Mouse (Mus musculus): ENCODE data around the gene Mmp25. TPM values are rescaled to one million over a fixed set of nuclear protein-coding genes. Genes with fewer than 3 reads are reported as not detected.

Mmp25 gene
- total RNA-seq (2014; rRNA removed) (0.65 and 1.2 TPM in 2 replicates), polyA plus RNA-seq (2015; fragmentation: Nextera tagmentation; extraction: Ambion mirVana) (1.2 and 1.3 TPM in 2 replicates)

- peak within 1 kb of the TSS; percentile 37; the same call in 1 of the 2 replicates for H3K9ac ChIP-seq (replicated peaks; ENCODE audit: low read length)
- no peak for DNase-seq (ENCODE audit: low spot score)
- H3K4me2 ChIP-seq (ENCODE audit: low read depth, low read length), result peak within 1 kb of the TSS; percentile 69
- H3K4me3 ChIP-seq (ENCODE audit: low read length), result peak within 1 kb of the TSS; percentile 43
- TF ChIP-seq CTCF (IDR thresholded peaks at IDR 0.05; ENCODE audit: low read depth), result no peak
- H3K27me3 ChIP-seq (ENCODE audit: insufficient read depth, low read length), result peaks cover 13% of the 10 kb centered on the region; the same call in 1 of the 2 replicates
- 1% methylated on average over 58 of the region's 58 CpGs for WGBS
- H3K9me3 ChIP-seq (ENCODE audit: low read length), result no peaks in the 10 kb centered on the region
- peaks cover 4% of the 10 kb centered on the region; the same call in 1 of the 2 replicates for H3K4me1 ChIP-seq (ENCODE audit: insufficient read depth, low read length)
- H3K36me3 ChIP-seq (ENCODE audit: insufficient read depth, low read length), result no peaks in the 10 kb centered on the region
- no peak within 1 kb of the TSS for H3K27ac ChIP-seq
- ATAC-seq, result no peak
Observed at GRCm38 (mm10) chr17:23644613-23645495, at the start of gene Mmp25. TSS of gene Mmp25 (minus strand) at chr17:23645277.

- 81% methylated on average over 1 of the region's 1 CpGs for WGBS
- TF ChIP-seq CTCF (IDR thresholded peaks at IDR 0.05; ENCODE audit: low read depth), result no peak
- no peak overlapping the region for H3K27ac ChIP-seq
- H3K4me2 ChIP-seq (ENCODE audit: low read depth, low read length), result no peak overlapping the region
- H3K27me3 ChIP-seq (ENCODE audit: insufficient read depth, low read length), result 0 out of 2 replicates have a peak, but pooled peaks cover 3% of the 10 kb centered on the region
- H3K4me1 ChIP-seq (ENCODE audit: insufficient read depth, low read length), result no peaks in the 10 kb centered on the region
- no peaks in the 10 kb centered on the region for H3K36me3 ChIP-seq (ENCODE audit: insufficient read depth, low read length)
- H3K9ac ChIP-seq (replicated peaks; ENCODE audit: low read length), result no peak overlapping the region
- H3K9me3 ChIP-seq (ENCODE audit: low read length), result no peaks in the 10 kb centered on the region
- H3K4me3 ChIP-seq (ENCODE audit: low read length), result no peak overlapping the region
- ATAC-seq (no peak), DNase-seq (ENCODE audit: low spot score) (no peak)
Observed at GRCm38 (mm10) chr17:23694491-23694890, 49.4 kb upstream of the Mmp25 start.

- Histone ChIP-seq H3K36me3 (ENCODE audit: insufficient read depth, low read length) (no peaks in the 10 kb centered on the region), H3K27me3 (ENCODE audit: insufficient read depth, low read length) (peaks cover 51% of the 10 kb centered on the region)
- ATAC-seq, result no peak
Observed at GRCm38 (mm10) chr17:23683856-23684672, 39.0 kb upstream of the Mmp25 start, which contains the start of gene Cldn9. TSS of gene Cldn9 (minus strand) at chr17:23684026.

GRCm38 (mm10) chr17:23683226-23683625 is 38.1 kb upstream of the Mmp25 start:
- Histone ChIP-seq H3K4me3 (ENCODE audit: low read length) (no peak overlapping the region), H3K9ac (replicated peaks; ENCODE audit: low read length) (no peak overlapping the region), H3K4me2 (ENCODE audit: low read depth, low read length) (no peak overlapping the region), H3K4me1 (ENCODE audit: insufficient read depth, low read length) (no peaks in the 10 kb centered on the region), H3K9me3 (ENCODE audit: low read length) (no peaks in the 10 kb centered on the region), H3K36me3 (ENCODE audit: insufficient read depth, low read length) (no peaks in the 10 kb centered on the region), H3K27me3 (ENCODE audit: insufficient read depth, low read length) (peaks cover 59% of the 10 kb centered on the region), H3K27ac (no peak overlapping the region)
- no peak for TF ChIP-seq CTCF (IDR thresholded peaks at IDR 0.05; ENCODE audit: low read depth)
- DNase-seq (ENCODE audit: low spot score) (no peak), ATAC-seq (no peak)
- 23% methylated on average over 15 of the region's 15 CpGs for WGBS

More at GRCm38 (mm10) chr17:23683856-23684672, 39.0 kb upstream of the Mmp25 start, which contains the start of gene Cldn9:
- WGBS, result 23% methylated on average over 15 of the region's 15 CpGs
- Histone ChIP-seq H3K4me1 (ENCODE audit: insufficient read depth, low read length) (no peaks in the 10 kb centered on the region), H3K4me2 (ENCODE audit: low read depth, low read length) (no peak within 1 kb of the TSS), H3K4me3 (ENCODE audit: low read length) (no peak within 1 kb of the TSS), H3K27ac (no peak within 1 kb of the TSS), H3K9me3 (ENCODE audit: low read length) (no peaks in the 10 kb centered on the region), H3K9ac (replicated peaks; ENCODE audit: low read length) (no peak within 1 kb of the TSS)
- TF ChIP-seq CTCF (IDR thresholded peaks at IDR 0.05; ENCODE audit: low read depth), result no peak
- DNase-seq (ENCODE audit: low spot score), result no peak

- no peak for DNase-seq (ENCODE audit: low spot score)
- peaks cover 59% of the 10 kb centered on the region for H3K27me3 ChIP-seq (ENCODE audit: insufficient read depth, low read length)
- no peak for TF ChIP-seq CTCF (IDR thresholded peaks at IDR 0.05; ENCODE audit: low read depth)
- H3K4me2 ChIP-seq (ENCODE audit: low read depth, low read length), result no peak overlapping the region
- H3K27ac ChIP-seq, result no peak overlapping the region
- no peak overlapping the region for H3K9ac ChIP-seq (replicated peaks; ENCODE audit: low read length)
- H3K9me3 ChIP-seq (ENCODE audit: low read length), result no peaks in the 10 kb centered on the region
- no peaks in the 10 kb centered on the region for H3K36me3 ChIP-seq (ENCODE audit: insufficient read depth, low read length)
- no peak for ATAC-seq
- H3K4me1 ChIP-seq (ENCODE audit: insufficient read depth, low read length), result no peaks in the 10 kb centered on the region
- no peak overlapping the region for H3K4me3 ChIP-seq (ENCODE audit: low read length)
- 74% methylated on average over 3 of the region's 3 CpGs for WGBS
Observed at GRCm38 (mm10) chr17:23682530-23682929, 37.5 kb upstream of the Mmp25 start.

GRCm38 (mm10) chr17:23682092-23682491 is 37.0 kb upstream of the Mmp25 start:
- H3K9ac ChIP-seq (replicated peaks; ENCODE audit: low read length), result no peak overlapping the region
- no peak overlapping the region for H3K27ac ChIP-seq
- no peaks in the 10 kb centered on the region for H3K36me3 ChIP-seq (ENCODE audit: insufficient read depth, low read length)
- H3K4me2 ChIP-seq (ENCODE audit: low read depth, low read length), result no peak overlapping the region
- H3K27me3 ChIP-seq (ENCODE audit: insufficient read depth, low read length), result peaks cover 59% of the 10 kb centered on the region
- H3K9me3 ChIP-seq (ENCODE audit: low read length), result no peaks in the 10 kb centered on the region
- no peak for TF ChIP-seq CTCF (IDR thresholded peaks at IDR 0.05; ENCODE audit: low read depth)
- no peak for DNase-seq (ENCODE audit: low spot score)
- 60% methylated on average over 4 of the region's 4 CpGs for WGBS
- no peak for ATAC-seq
- H3K4me3 ChIP-seq (ENCODE audit: low read length), result no peak overlapping the region
- no peaks in the 10 kb centered on the region for H3K4me1 ChIP-seq (ENCODE audit: insufficient read depth, low read length)
